Mouse (Mus musculus): ENCODE data around the gene Zc3h7a.

GRCm38 (mm10) chr16:11154500-11154899 is 21.7 kb downstream of the Zc3h7a start:
- TF ChIP-seq POLR2A (IDR thresholded peaks at IDR 0.05; ENCODE audit: insufficient read depth, low read depth, low read length) (no peak), CTCF (IDR thresholded peaks at IDR 0.05; ENCODE audit: insufficient read depth, low read depth, low read length) (no peak)

Data from olfactory bulb, adult 2 months (tissue).